Mouse (Mus musculus) liver, embryonic 13.5 days (tissue): Measurements from ENCODE around the gene Epb41l3. TPM values are rescaled to one million over a fixed set of nuclear protein-coding genes. Genes with fewer than 3 reads are reported as not detected.

Source experiments
- ATAC-seq: fragments of 200-750 bp; cut with Nextera tagmentation; 2 replicates; pipeline ENCODE4 v1.8.0; 2017; ENCODE audit warnings: low read depth, mild to moderate bottlenecking, moderate number of reproducible peaks, moderate library complexity
- DNase-seq: peaks from one replicate; pipeline ENCODE4 v3.0.0; 2022
- H3K27ac ChIP-seq: fragments of 300-500 bp; sonication (generic); 2 replicates; pipeline ENCODE4 v1.5.1; 2015; ENCODE audit warnings: moderate library complexity, mild to moderate bottlenecking, inconsistent platforms
- H3K27me3 ChIP-seq: fragments of 300-500 bp; sonication (generic); 2 replicates; pipeline ENCODE4 v1.6.1; 2015; ENCODE audit warnings: mild to moderate bottlenecking, inconsistent platforms
- H3K36me3 ChIP-seq: fragments of 300-500 bp; sonication (generic); 2 replicates; pipeline ENCODE4 v1.6.1; 2015; ENCODE audit warnings: mild to moderate bottlenecking, inconsistent platforms
- H3K4me1 ChIP-seq: fragments of 300-500 bp; sonication (generic); replicated peaks from 2 replicates; pipeline ENCODE4 v1.6.1; 2015; ENCODE audit warnings: inconsistent platforms
- H3K4me2 ChIP-seq: fragments of 300-500 bp; sonication (generic); 2 replicates; pipeline ENCODE4 v1.6.1; 2015; ENCODE audit warnings: inconsistent platforms, mild to moderate bottlenecking, moderate library complexity
- H3K4me3 ChIP-seq: fragments of 300-500 bp; sonication (generic); replicated peaks from 2 replicates; pipeline ENCODE4 v1.5.1; 2015; ENCODE audit warnings: mild to moderate bottlenecking, inconsistent platforms
- H3K9ac ChIP-seq: fragments of 300-500 bp; sonication (generic); 2 replicates; pipeline ENCODE4 v1.6.1; 2015; ENCODE audit warnings: mild to moderate bottlenecking, inconsistent platforms
- H3K9me3 ChIP-seq: fragments of 300-500 bp; sonication (generic); replicated peaks from 2 replicates; pipeline ENCODE4 v1.6.1; 2016; ENCODE audit warnings: inconsistent platforms
- WGBS: fragments of 180-500 bp; shearing (Covaris S2); methylation state at CpG from one replicate; pipeline ENCODE4 v1.1.7; 2015; ENCODE audit not compliant: insufficient replicate concordance; 5-methylcytosine and 5-hydroxymethylcytosine counted together
- polyA plus RNA-seq: library from polyadenylated mRNA; unstranded; fragments of >200 nt; fragmentation: Nextera tagmentation; extraction: Ambion mirVana; gene quantifications from 2 replicates; pipeline ENCODE4 v1.2.1, GENCODE M21; 2015

Epb41l3 gene
- polyA plus RNA-seq, 1 experiment from 2014 or later, result 8.1 TPM

- H3K9ac ChIP-seq, result no peak overlapping the region
- no peak overlapping the region for H3K4me3 ChIP-seq
- H3K27me3 ChIP-seq, result no peaks in the 10 kb centered on the region
- H3K27ac ChIP-seq, result no peak overlapping the region
- H3K9me3 ChIP-seq, result no peaks in the 10 kb centered on the region
- no peaks in the 10 kb centered on the region for H3K36me3 ChIP-seq
- no peak overlapping the region for H3K4me2 ChIP-seq
- ATAC-seq, result no peak
- no peak for DNase-seq
- H3K4me1 ChIP-seq, result no peaks in the 10 kb centered on the region
- WGBS, result 69% methylated on average over 9 of the region's 9 CpGs
Observed at GRCm38 (mm10) chr17:69307636-69308035, 232.2 kb downstream of the Epb41l3 start.

GRCm38 (mm10) chr17:69309872-69310271 lies 234.4 kb downstream of the Epb41l3 start:
- Histone ChIP-seq H3K9me3 (no peaks in the 10 kb centered on the region), H3K27ac (no peak overlapping the region), H3K4me1 (no peaks in the 10 kb centered on the region), H3K4me3 (no peak overlapping the region), H3K4me2 (no peak overlapping the region), H3K27me3 (no peaks in the 10 kb centered on the region), H3K9ac (no peak overlapping the region), H3K36me3 (no peaks in the 10 kb centered on the region)
- 65% methylated on average over 4 of the region's 4 CpGs for WGBS
- ATAC-seq (no peak), DNase-seq (no peak)

GRCm38 (mm10) chr17:69320496-69320895 lies 245.0 kb downstream of the Epb41l3 start:
- no peak overlapping the region for H3K9ac ChIP-seq
- no peaks in the 10 kb centered on the region for H3K36me3 ChIP-seq
- no peaks in the 10 kb centered on the region for H3K27me3 ChIP-seq
- H3K9me3 ChIP-seq, result no peaks in the 10 kb centered on the region; the same call in 1 of the 2 replicates
- H3K4me2 ChIP-seq, result no peak overlapping the region
- DNase-seq (peak; percentile 0), ATAC-seq (no peak)
- no peak overlapping the region for H3K27ac ChIP-seq
- no peak overlapping the region for H3K4me3 ChIP-seq
- H3K4me1 ChIP-seq, result no peaks in the 10 kb centered on the region
- WGBS, result 42% methylated on average over 10 of the region's 10 CpGs

- ATAC-seq (no peak), DNase-seq (no peak)
- Histone ChIP-seq H3K27me3 (no peaks in the 10 kb centered on the region), H3K9ac (no peak overlapping the region), H3K4me2 (no peak overlapping the region), H3K27ac (no peak overlapping the region), H3K9me3 (no peaks in the 10 kb centered on the region; the same call in 1 of the 2 replicates), H3K4me1 (no peaks in the 10 kb centered on the region), H3K4me3 (no peak overlapping the region), H3K36me3 (no peaks in the 10 kb centered on the region)
- WGBS, result 74% methylated on average over 2 of the region's 2 CpGs
Observed at GRCm38 (mm10) chr17:69322721-69323120, 247.2 kb downstream of the Epb41l3 start.

Other genes with a start within 250 kb of the Epb41l3 start
- gene Tmem200c, start 249.1 kb upstream of the Epb41l3 start, polyA plus RNA-seq, result 0.08 TPM in 1 of 2 replicates, not detected in the other